Mouse (Mus musculus) kidney, embryonic 14.5 days (tissue): ENCODE measurements around the gene Snap25. TPM values are rescaled to one million over a fixed set of nuclear protein-coding genes. Genes with fewer than 3 reads are reported as not detected.

Experiments used
- ATAC-seq: fragments of 200-750 bp; cut with Nextera tagmentation; 2 replicates; pipeline ENCODE4 v1.8.0; 2017; ENCODE audit warnings: moderate number of reproducible peaks, mild to moderate bottlenecking, moderate TSS enrichment, moderate library complexity; ENCODE audit not compliant: low FRiP score, low TSS enrichment
- H3K27ac ChIP-seq: fragments of 300-500 bp; sonication (generic); 2 replicates; pipeline ENCODE4 v1.5.1; 2014; ENCODE audit warnings: low read depth, mild to moderate bottlenecking, low read length, moderate library complexity, mixed read lengths
- H3K27me3 ChIP-seq: fragments of 300-500 bp; sonication (generic); 2 replicates; pipeline ENCODE4 v1.6.1; 2014; ENCODE audit warnings: mild to moderate bottlenecking, low read length; ENCODE audit not compliant: control insufficient read depth, insufficient read depth
- H3K36me3 ChIP-seq: fragments of 300-500 bp; sonication (generic); 2 replicates; pipeline ENCODE4 v1.6.1; 2014; ENCODE audit warnings: low read length, mixed read lengths; ENCODE audit not compliant: control insufficient read depth, insufficient read depth
- H3K4me1 ChIP-seq: fragments of 300-500 bp; sonication (generic); 2 replicates; pipeline ENCODE4 v1.6.1; 2014; ENCODE audit warnings: low read length, mixed read lengths; ENCODE audit not compliant: control insufficient read depth, insufficient read depth
- H3K4me2 ChIP-seq: fragments of 300-500 bp; sonication (generic); replicated peaks from 2 replicates; pipeline ENCODE4 v1.6.1; 2014; ENCODE audit warnings: low read depth, mild to moderate bottlenecking, low read length
- H3K4me3 ChIP-seq: fragments of 300-500 bp; sonication (generic); 2 replicates; pipeline ENCODE4 v1.5.1; 2014; ENCODE audit warnings: mild to moderate bottlenecking, low read length
- H3K9ac ChIP-seq: fragments of 300-500 bp; sonication (generic); 2 replicates; pipeline ENCODE4 v1.6.1; 2014; ENCODE audit warnings: low read depth, mild to moderate bottlenecking, low read length, moderate library complexity
- H3K9me3 ChIP-seq: fragments of 300-500 bp; sonication (generic); 2 replicates; pipeline ENCODE4 v1.6.1; 2016; ENCODE audit warnings: low read length; ENCODE audit not compliant: control insufficient read depth
- WGBS: fragments of 180-500 bp; shearing (Covaris S2); extraction: QIAGEN DNeasy Blood & Tissue Kit; methylation state at CpG from one replicate; pipeline ENCODE4 v1.1.7; 2014; 5-methylcytosine and 5-hydroxymethylcytosine counted together
- polyA plus RNA-seq: library from polyadenylated mRNA; unstranded; fragments of >200 nt; fragmentation: Nextera tagmentation; extraction: Ambion mirVana; gene quantifications from 2 replicates; pipeline ENCODE4 v1.2.1, GENCODE M21; 2014

Gene Snap25
- polyA plus RNA-seq, 1 experiment from 2014 or later, result 0.31 TPM

DNA sequence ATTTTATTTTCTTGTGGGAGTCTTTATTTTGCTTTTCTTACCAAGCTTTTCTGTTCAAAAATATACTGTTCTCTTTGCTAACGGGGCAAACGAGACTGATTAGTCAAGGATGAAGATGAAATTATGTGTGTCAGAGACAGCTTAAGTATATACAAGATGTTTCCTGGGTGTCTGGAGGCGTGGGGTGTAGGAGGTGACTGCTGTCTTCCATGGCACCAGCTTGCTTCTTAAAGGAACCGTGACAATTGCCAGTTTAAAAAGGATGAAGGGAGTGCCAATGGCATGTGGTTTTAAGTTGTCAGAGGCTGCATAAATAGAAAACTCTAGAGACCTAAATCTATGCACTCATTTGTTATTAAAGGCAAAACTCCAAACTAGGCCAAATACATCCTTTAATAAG is 75.1 kb downstream of the Snap25 start:
- H3K27ac ChIP-seq, result no peak overlapping the region
- ATAC-seq, result no peak
- H3K27me3 ChIP-seq, result no peaks in the 10 kb centered on the region
- H3K9me3 ChIP-seq, result no peaks in the 10 kb centered on the region
- H3K9ac ChIP-seq, result no peak overlapping the region
- H3K4me3 ChIP-seq, result no peak overlapping the region
- no peak overlapping the region for H3K4me2 ChIP-seq
- no peaks in the 10 kb centered on the region for H3K36me3 ChIP-seq
- WGBS, result 40% methylated on average over 4 of the region's 4 CpGs
- H3K4me1 ChIP-seq, result no peaks in the 10 kb centered on the region

DNA sequence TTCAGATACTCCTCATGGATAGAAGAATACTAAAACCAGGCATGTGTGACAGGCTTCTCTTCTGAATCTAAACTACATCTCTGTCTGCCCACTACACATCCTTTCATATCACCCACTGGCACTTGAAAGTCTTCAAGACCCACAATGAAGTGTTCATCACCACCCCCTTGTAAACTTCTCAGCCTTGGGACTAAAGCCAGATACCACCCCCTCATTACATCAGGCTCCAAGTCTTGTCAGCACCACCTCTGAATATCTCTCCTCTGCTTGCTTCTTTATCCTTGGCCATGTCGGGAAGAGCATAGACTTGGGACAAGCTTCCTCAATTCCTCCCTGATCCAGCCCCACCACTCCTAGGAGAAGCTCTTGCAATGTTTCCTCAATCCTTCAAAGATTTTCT is 83.3 kb downstream of the Snap25 start:
- H3K4me3 ChIP-seq, result no peak overlapping the region
- H3K4me1 ChIP-seq, result no peaks in the 10 kb centered on the region
- no peaks in the 10 kb centered on the region for H3K27me3 ChIP-seq
- 88% methylated on average over 1 of the region's 1 CpGs for WGBS
- no peaks in the 10 kb centered on the region for H3K36me3 ChIP-seq
- no peak overlapping the region for H3K4me2 ChIP-seq
- ATAC-seq, result no peak
- no peak overlapping the region for H3K27ac ChIP-seq
- no peak overlapping the region for H3K9ac ChIP-seq
- H3K9me3 ChIP-seq, result no peaks in the 10 kb centered on the region

- H3K4me2 ChIP-seq, result no peak overlapping the region
- no peak overlapping the region for H3K27ac ChIP-seq
- no peaks in the 10 kb centered on the region for H3K4me1 ChIP-seq
- H3K9ac ChIP-seq, result no peak overlapping the region
- 69% methylated on average over 2 of the region's 2 CpGs for WGBS
- no peak overlapping the region for H3K4me3 ChIP-seq
- no peaks in the 10 kb centered on the region for H3K27me3 ChIP-seq
- H3K9me3 ChIP-seq, result no peaks in the 10 kb centered on the region
- no peak for ATAC-seq
- no peaks in the 10 kb centered on the region for H3K36me3 ChIP-seq
Measured at GRCm38 (mm10) chr2:136798887-136799430, 85.7 kb downstream of the Snap25 start.

DNA sequence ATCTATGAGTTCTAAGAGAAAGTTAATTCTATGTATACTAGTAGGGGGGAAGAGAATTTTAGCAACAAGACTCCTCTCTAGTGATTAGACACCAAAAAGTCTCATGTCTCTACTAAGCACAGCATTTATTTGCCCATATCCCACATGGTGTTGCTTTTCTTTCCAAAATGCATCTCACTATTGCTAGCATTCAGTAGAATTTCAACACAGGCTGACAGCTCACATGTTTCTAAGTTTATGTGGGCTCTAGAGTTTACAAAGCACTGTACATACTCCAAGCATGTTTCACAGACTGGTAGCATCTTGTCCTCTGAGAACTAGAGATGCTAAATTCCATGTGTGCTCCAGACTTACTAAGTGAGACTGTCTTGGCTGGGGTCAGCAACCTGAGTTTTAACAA is 87.8 kb downstream of the Snap25 start:
- H3K36me3 ChIP-seq, result no peaks in the 10 kb centered on the region
- no peak overlapping the region for H3K9ac ChIP-seq
- H3K4me1 ChIP-seq, result no peaks in the 10 kb centered on the region
- H3K4me2 ChIP-seq, result no peak overlapping the region
- H3K27me3 ChIP-seq, result no peaks in the 10 kb centered on the region
- no peaks in the 10 kb centered on the region for H3K9me3 ChIP-seq
- H3K27ac ChIP-seq, result no peak overlapping the region
- no peak for ATAC-seq
- H3K4me3 ChIP-seq, result no peak overlapping the region

DNA sequence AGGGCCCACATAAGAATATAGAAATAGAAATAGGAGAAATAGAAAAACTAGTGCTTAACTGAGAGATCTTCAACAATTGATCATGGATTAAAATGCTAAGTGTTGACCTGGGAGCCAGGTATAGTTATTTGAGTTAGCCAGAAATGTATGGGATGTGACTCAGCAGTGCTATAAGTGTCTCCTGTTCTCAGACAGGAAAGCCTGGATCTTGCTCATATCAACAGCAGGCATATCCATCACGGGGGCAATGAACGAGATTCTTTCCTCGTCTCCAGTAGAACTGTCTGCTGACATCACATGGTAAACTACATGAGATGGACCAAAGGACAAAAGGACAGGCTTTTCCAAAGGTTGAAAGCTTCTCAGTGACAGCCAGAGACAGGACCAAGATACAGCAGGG is 88.8 kb downstream of the Snap25 start:
- 83% methylated on average over 3 of the region's 3 CpGs for WGBS
- Histone ChIP-seq H3K9me3 (no peaks in the 10 kb centered on the region), H3K4me3 (no peak overlapping the region), H3K27ac (no peak overlapping the region), H3K9ac (no peak overlapping the region), H3K4me1 (no peaks in the 10 kb centered on the region), H3K27me3 (no peaks in the 10 kb centered on the region), H3K4me2 (no peak overlapping the region), H3K36me3 (no peaks in the 10 kb centered on the region)
- ATAC-seq, result no peak

- ATAC-seq, result no peak
- WGBS, result 86% methylated on average over 7 of the region's 7 CpGs
Measured at GRCm38 (mm10) chr2:136803142-136803541, 89.9 kb downstream of the Snap25 start.

GRCm38 (mm10) chr2:136807992-136808726 is 94.9 kb downstream of the Snap25 start:
- no peaks in the 10 kb centered on the region for H3K4me1 ChIP-seq
- H3K9ac ChIP-seq, result no peak overlapping the region
- H3K4me3 ChIP-seq, result no peak overlapping the region
- H3K9me3 ChIP-seq, result no peaks in the 10 kb centered on the region
- no peaks in the 10 kb centered on the region for H3K27me3 ChIP-seq
- WGBS, result 44% methylated on average over 8 of the region's 8 CpGs
- no peak overlapping the region for H3K4me2 ChIP-seq
- no peaks in the 10 kb centered on the region for H3K36me3 ChIP-seq
- H3K27ac ChIP-seq, result no peak overlapping the region
- 0 out of 2 replicates have a peak, but pooled peaks have one; percentile 57 for ATAC-seq

More at GRCm38 (mm10) chr2:136803142-136803541, 89.9 kb downstream of the Snap25 start:
- H3K27ac ChIP-seq, result no peak overlapping the region
- H3K4me3 ChIP-seq, result no peak overlapping the region
- H3K36me3 ChIP-seq, result no peaks in the 10 kb centered on the region
- H3K27me3 ChIP-seq, result no peaks in the 10 kb centered on the region
- no peak overlapping the region for H3K4me2 ChIP-seq
- no peak overlapping the region for H3K9ac ChIP-seq
- no peaks in the 10 kb centered on the region for H3K9me3 ChIP-seq
- no peaks in the 10 kb centered on the region for H3K4me1 ChIP-seq

GRCm38 (mm10) chr2:136811331-136811730 is 98.1 kb downstream of the Snap25 start:
- H3K4me1 ChIP-seq, result no peaks in the 10 kb centered on the region
- no peaks in the 10 kb centered on the region for H3K36me3 ChIP-seq
- 89% methylated on average over 1 of the region's 1 CpGs for WGBS
- no peak overlapping the region for H3K9ac ChIP-seq
- no peak overlapping the region for H3K4me2 ChIP-seq
- no peak overlapping the region for H3K4me3 ChIP-seq
- no peaks in the 10 kb centered on the region for H3K27me3 ChIP-seq
- ATAC-seq, result no peak
- H3K9me3 ChIP-seq, result no peaks in the 10 kb centered on the region
- H3K27ac ChIP-seq, result no peak overlapping the region

DNA sequence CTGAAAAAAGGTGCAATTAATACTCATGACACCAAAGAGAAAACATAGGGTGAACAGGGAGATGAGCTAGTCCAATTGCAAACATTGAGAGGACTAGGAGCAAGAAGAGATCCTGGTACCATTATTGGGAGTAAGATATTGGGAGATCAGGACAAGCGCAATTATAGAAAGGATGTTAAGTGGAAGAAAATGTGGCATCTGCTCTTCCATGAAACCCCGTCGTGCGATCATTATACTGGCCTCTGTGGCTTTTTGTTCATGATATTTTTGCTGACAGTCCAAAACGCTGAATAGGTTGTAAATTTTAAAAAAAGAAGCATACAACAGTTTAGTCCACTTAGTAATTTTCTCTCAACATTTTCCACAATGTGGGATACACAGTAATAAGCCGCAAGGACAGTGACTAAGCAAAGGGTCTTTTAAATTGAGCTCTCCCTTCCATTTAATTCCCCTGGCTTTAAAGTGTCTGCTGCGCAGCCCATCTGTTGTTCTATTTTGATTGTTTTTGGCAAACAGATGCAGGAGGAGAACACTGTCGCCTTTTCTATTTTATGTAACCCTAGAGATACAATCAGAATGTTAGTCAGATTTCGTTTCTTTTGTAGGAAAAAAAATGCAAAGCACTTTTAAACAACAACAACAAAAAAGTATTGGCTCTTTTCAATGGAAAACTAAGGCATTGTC is 103.6 kb downstream of the Snap25 start:
- Histone ChIP-seq H3K27ac (no peak overlapping the region), H3K36me3 (no peaks in the 10 kb centered on the region), H3K9ac (no peak overlapping the region), H3K27me3 (no peaks in the 10 kb centered on the region), H3K4me2 (no peak overlapping the region), H3K9me3 (no peaks in the 10 kb centered on the region), H3K4me1 (no peaks in the 10 kb centered on the region), H3K4me3 (no peak overlapping the region)
- no peak for ATAC-seq
- 87% methylated on average over 9 of the region's 9 CpGs for WGBS
